ENCODE assay signal across 17 mouse cellular contexts in genomic region chr7:92642358-92642757, GRCm38 (mm10). TPM values are rescaled to one million over a fixed set of nuclear protein-coding genes. Genes with fewer than 3 reads are reported as not detected.
"Had no signal": no experiment of that assay in that cellular context is flagged by ENCODE, and none has a peak within 500 bp of the region (broad histone marks: within the 10 kb centered on the region; RNA-seq: fewer than 3 reads in every experiment).

No protein-coding gene starts in this region.

- H3K27me3 ChIP-seq: neural tube, embryonic 13.5 days; neural tube, embryonic 15.5 days; stomach, embryonic 15.5 days had no signal

- H3K4me3 ChIP-seq: neural tube, embryonic 13.5 days; neural tube, embryonic 15.5 days; stomach, embryonic 15.5 days had no signal

- DNase-seq: retina, postnatal 1 day; right cerebral cortex, adult 18-20 months; right cerebral cortex, postnatal 14 days; right cerebral cortex, postnatal 25 days; right cerebral cortex, postnatal 4 days; spleen, adult 18-20 months; thymus, adult 18-20 months; thymus, adult 2 months; thymus, postnatal 14 days; thymus, postnatal 25 days; thymus, postnatal 36 days; thymus, postnatal 4 days had no signal

- H3K9me3 ChIP-seq: neural tube, embryonic 13.5 days; neural tube, embryonic 15.5 days; stomach, embryonic 15.5 days had no signal

- H3K9ac ChIP-seq: neural tube, embryonic 13.5 days; neural tube, embryonic 15.5 days; stomach, embryonic 15.5 days had no signal

- H3K27ac ChIP-seq: neural tube, embryonic 13.5 days; neural tube, embryonic 15.5 days; stomach, embryonic 15.5 days; stomach, postnatal 0 days had no signal

- H3K4me2 ChIP-seq: neural tube, embryonic 13.5 days; neural tube, embryonic 15.5 days; stomach, embryonic 15.5 days had no signal

- H3K4me1 ChIP-seq: stomach, embryonic 15.5 days had no signal

RNA-seq across cellular contexts. Expression of gene Ankrd42, which starts 5.4 kb away (rescaled TPM):
- total RNA-seq: neutrophil, adult 5-6 weeks had no signal
